Mouse (Mus musculus): ENCODE measurements around the gene Slfn5. TPM values are rescaled to one million over a fixed set of nuclear protein-coding genes. Genes with fewer than 3 reads are reported as not detected.
A peak's percentile ranks its signal among the peaks of the same experiment; 100 is the strongest.

Gene Slfn5
- total and polyA plus RNA-seq, 3 experiments, result 17.9 to 59.2 (median 54.1) TPM

DNA sequence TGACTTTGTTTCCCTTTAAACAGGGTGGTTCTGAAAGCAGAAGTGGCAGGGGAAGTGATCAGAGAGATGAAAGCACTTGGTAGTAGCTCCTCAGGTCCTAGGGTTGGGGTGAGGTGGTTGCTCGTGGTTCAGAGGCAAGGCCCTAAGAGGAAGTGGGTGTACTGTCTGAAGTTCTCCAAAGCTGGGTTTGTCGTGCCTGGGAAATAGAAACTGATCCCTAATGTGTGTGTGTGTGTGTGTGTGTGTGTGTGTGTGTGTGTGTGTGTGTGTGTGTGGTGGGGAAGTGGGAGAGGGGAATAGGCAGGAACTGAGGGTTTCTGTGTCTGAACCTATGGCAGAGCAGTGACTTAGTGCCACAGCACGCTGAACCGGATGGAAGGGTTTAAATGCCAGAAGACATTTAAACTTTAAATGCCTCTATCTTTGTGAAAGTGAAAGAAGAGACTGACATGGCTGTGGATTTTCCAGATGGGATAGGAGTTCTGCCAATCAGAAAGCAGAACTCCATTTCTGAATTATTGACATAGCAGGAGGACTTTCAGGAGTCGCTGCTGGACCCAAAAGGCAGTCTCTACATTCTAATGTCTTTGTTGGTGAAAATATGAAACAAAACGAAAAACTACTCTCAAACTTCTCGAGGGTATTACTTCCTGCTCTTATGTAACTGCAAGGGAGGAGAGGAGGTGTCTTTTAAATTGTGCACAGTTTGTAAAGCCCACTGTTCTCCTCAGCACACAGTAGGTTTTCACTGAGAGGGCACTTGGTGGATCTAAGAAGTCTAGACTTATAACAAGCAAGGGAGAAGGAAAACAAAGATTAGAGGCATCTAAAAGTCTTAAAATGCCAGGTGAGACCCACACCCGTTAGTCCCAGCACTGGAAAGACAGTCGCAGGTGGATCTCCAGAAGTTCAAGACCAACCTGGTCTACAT lies 1.7 kb downstream of the Slfn5 start:
- H3K27me3 ChIP-seq (ENCODE audit: control insufficient read depth, insufficient read depth, low read length), result no peaks in the 10 kb centered on the region
- peak; percentile 54 to 65 for DNase-seq
- 39% methylated on average over 9 of the region's 9 CpGs for WGBS
- peak overlapping the region; percentile 66 for H3K9ac ChIP-seq (ENCODE audit: low read depth, low read length)
- intact Hi-C loops (cut with DNase I), result loop anchor here (5.0 kb wide), 1 partner anchor 514 kb away; no protein-coding TSS in a partner anchor
- peaks cover 30% of the 10 kb centered on the region for H3K36me3 ChIP-seq (ENCODE audit: control insufficient read depth, insufficient read depth, low read length)
- TF ChIP-seq POLR2A (IDR thresholded peaks at IDR 0.05; ENCODE audit: insufficient read depth, low read depth, low read length), result no peak; the same call in 1 of the 2 replicates
- no peak for TF ChIP-seq EP300 (IDR thresholded peaks at IDR 0.05; ENCODE audit: insufficient read depth, low read depth, low read length)
- peak overlapping the region; percentile 97 for H3K27ac ChIP-seq
- peaks cover 1% of the 10 kb centered on the region; the same call in 1 of the 2 replicates for H3K79me2 ChIP-seq (replicated peaks; ENCODE audit: control insufficient read depth, insufficient read depth, low read length)
- H3K4me3 ChIP-seq, result peak overlapping the region; percentile 63
- peaks cover 12% of the 10 kb centered on the region for H3K4me1 ChIP-seq (ENCODE audit: control insufficient read depth, insufficient read depth, low read length)

DNA sequence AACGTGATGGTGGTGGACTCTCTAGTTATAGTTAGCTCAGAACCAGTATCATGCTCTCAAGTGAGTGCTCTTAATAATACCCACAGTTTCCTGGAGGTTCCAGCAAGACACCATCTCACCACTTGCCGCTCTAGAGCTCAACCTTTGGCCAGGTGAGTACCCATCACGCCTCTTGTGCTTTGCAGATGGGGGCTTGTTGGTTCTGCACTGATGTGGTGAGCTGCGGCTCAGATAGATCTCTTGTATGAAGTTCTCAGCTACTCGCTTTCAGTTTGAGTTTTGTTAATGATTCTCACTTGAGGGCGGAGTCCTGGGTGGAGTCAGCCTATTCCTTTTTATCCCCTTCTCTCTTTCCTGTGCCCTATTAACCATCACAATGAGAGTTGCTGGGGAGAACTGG lies 3.5 kb downstream of the Slfn5 start:
- Histone ChIP-seq H3K4me3 (peak overlapping the region; percentile 51), H3K27ac (peak overlapping the region; percentile 69), H3K9ac (ENCODE audit: low read depth, low read length) (peak overlapping the region; percentile 33; the same call in 1 of the 2 replicates), H3K4me1 (ENCODE audit: control insufficient read depth, insufficient read depth, low read length) (peaks cover 10% of the 10 kb centered on the region), H3K36me3 (ENCODE audit: control insufficient read depth, insufficient read depth, low read length) (peaks cover 45% of the 10 kb centered on the region), H3K27me3 (ENCODE audit: control insufficient read depth, insufficient read depth, low read length) (no peaks in the 10 kb centered on the region), H3K79me2 (replicated peaks; ENCODE audit: control insufficient read depth, insufficient read depth, low read length) (peaks cover 1% of the 10 kb centered on the region; the same call in 1 of the 2 replicates)
- TF ChIP-seq POLR2A (IDR thresholded peaks at IDR 0.05; ENCODE audit: insufficient read depth, low read depth, low read length) (no peak), CTCF (IDR thresholded peaks at IDR 0.05) (no peak), EP300 (IDR thresholded peaks at IDR 0.05; ENCODE audit: insufficient read depth, low read depth, low read length) (no peak)
- intact Hi-C loops (cut with DNase I), result loop anchor here (5.0 kb wide), 1 partner anchor 513 kb away; no protein-coding TSS in a partner anchor
- WGBS, result 62% methylated on average over 6 of the region's 6 CpGs
- DNase-seq, result no peak

DNA sequence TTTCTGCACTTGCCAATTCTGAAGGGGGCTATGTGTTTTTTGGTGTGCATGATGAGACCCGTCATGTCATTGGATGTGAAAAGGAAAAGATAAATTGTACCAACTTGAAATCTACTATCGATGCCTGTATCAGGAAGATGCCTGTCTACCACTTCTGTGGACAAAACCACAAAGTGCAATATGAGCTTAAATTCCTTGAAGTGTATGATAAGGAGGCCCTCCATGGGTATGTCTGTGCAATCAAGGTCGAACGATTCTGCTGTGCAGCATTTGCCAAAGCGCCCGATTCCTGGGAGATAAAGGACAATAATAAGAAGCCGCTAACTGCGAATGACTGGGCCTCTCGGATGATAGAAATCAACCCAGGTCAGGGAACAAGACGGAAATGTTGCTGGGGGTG lies 5.8 kb downstream of the Slfn5 start:
- intact Hi-C loops (cut with DNase I), result no loop called here

GRCm38 (mm10) chr11:82959613-82960012 lies 8.5 kb downstream of the Slfn5 start:
- WGBS, result 7% methylated on average over 4 of the region's 4 CpGs
- no peak overlapping the region for H3K4me3 ChIP-seq
- peak in 1 of 2 experiments; percentile 27 for DNase-seq
- H3K36me3 ChIP-seq (ENCODE audit: control insufficient read depth, insufficient read depth, low read length), result peaks cover 72% of the 10 kb centered on the region
- peaks cover 1% of the 10 kb centered on the region; the same call in 1 of the 2 replicates for H3K79me2 ChIP-seq (replicated peaks; ENCODE audit: control insufficient read depth, insufficient read depth, low read length)
- no peaks in the 10 kb centered on the region for H3K27me3 ChIP-seq (ENCODE audit: control insufficient read depth, insufficient read depth, low read length)
- no peak overlapping the region for H3K9ac ChIP-seq (ENCODE audit: low read depth, low read length)
- intact Hi-C loops (cut with DNase I), result loop anchor here (1.0 to 2.0 kb wide), 2 partner anchors 44 to 61 kb away; partner anchors contain the start of gene Slfn8
- peak; percentile 95 for TF ChIP-seq CTCF (IDR thresholded peaks at IDR 0.05)
- no peak for TF ChIP-seq POLR2A (IDR thresholded peaks at IDR 0.05; ENCODE audit: insufficient read depth, low read depth, low read length)
- H3K4me1 ChIP-seq (ENCODE audit: control insufficient read depth, insufficient read depth, low read length), result peaks cover 11% of the 10 kb centered on the region
- H3K27ac ChIP-seq, result no peak overlapping the region

More for the DNA sequence above, 5.8 kb downstream of the Slfn5 start:
- Histone ChIP-seq H3K9ac (ENCODE audit: low read depth, low read length) (0 out of 2 replicates have a peak overlapping the region, but pooled peaks have one; percentile 11), H3K79me2 (replicated peaks; ENCODE audit: control insufficient read depth, insufficient read depth, low read length) (peaks cover 1% of the 10 kb centered on the region; the same call in 1 of the 2 replicates), H3K4me1 (ENCODE audit: control insufficient read depth, insufficient read depth, low read length) (peaks cover 11% of the 10 kb centered on the region), H3K4me3 (peak overlapping the region; percentile 20; the same call in 1 of the 2 replicates), H3K36me3 (ENCODE audit: control insufficient read depth, insufficient read depth, low read length) (peaks cover 67% of the 10 kb centered on the region), H3K27me3 (ENCODE audit: control insufficient read depth, insufficient read depth, low read length) (no peaks in the 10 kb centered on the region), H3K27ac (no peak overlapping the region; the same call in 1 of the 2 replicates)
- DNase-seq, result peak in 1 of 2 experiments; percentile 14
- TF ChIP-seq EP300 (IDR thresholded peaks at IDR 0.05; ENCODE audit: insufficient read depth, low read depth, low read length) (no peak), CTCF (IDR thresholded peaks at IDR 0.05) (no peak), POLR2A (IDR thresholded peaks at IDR 0.05; ENCODE audit: insufficient read depth, low read depth, low read length) (no peak)
- 45% methylated on average over 10 of the region's 10 CpGs for WGBS

- Histone ChIP-seq H3K27ac (no peak overlapping the region), H3K4me3 (no peak overlapping the region), H3K36me3 (ENCODE audit: control insufficient read depth, insufficient read depth, low read length) (peaks cover 58% of the 10 kb centered on the region), H3K9ac (ENCODE audit: low read depth, low read length) (peak overlapping the region; percentile 30; the same call in 1 of the 2 replicates), H3K79me2 (replicated peaks; ENCODE audit: control insufficient read depth, insufficient read depth, low read length) (0 out of 2 replicates have a peak, but pooled peaks cover under 1% of the 10 kb centered on the region), H3K4me1 (ENCODE audit: control insufficient read depth, insufficient read depth, low read length) (peaks cover 7% of the 10 kb centered on the region), H3K27me3 (ENCODE audit: control insufficient read depth, insufficient read depth, low read length) (no peaks in the 10 kb centered on the region)
- no peak for DNase-seq
- 28% methylated on average over 2 of the region's 2 CpGs for WGBS
- TF ChIP-seq EP300 (IDR thresholded peaks at IDR 0.05; ENCODE audit: insufficient read depth, low read depth, low read length) (no peak), POLR2A (IDR thresholded peaks at IDR 0.05; ENCODE audit: insufficient read depth, low read depth, low read length) (no peak), CTCF (IDR thresholded peaks at IDR 0.05) (no peak)
- intact Hi-C loops (cut with DNase I), result loop anchor here (2.0 kb wide), 1 partner anchor 59 kb away; the partner anchor contains the start of gene Slfn8
These were observed 10.6 kb downstream of the Slfn5 start for GRCm38 (mm10) chr11:82961743-82962142.

Data from heart, adult 2 months (tissue).